Mouse (Mus musculus): ENCODE results near the gene Rnf182. TPM values are rescaled to one million over a fixed set of nuclear protein-coding genes. Genes with fewer than 3 reads are reported as not detected.

Rnf182 gene
- total RNA-seq, 2 experiments from 2014 or later, result 8.1 to 9.9 TPM

DNA sequence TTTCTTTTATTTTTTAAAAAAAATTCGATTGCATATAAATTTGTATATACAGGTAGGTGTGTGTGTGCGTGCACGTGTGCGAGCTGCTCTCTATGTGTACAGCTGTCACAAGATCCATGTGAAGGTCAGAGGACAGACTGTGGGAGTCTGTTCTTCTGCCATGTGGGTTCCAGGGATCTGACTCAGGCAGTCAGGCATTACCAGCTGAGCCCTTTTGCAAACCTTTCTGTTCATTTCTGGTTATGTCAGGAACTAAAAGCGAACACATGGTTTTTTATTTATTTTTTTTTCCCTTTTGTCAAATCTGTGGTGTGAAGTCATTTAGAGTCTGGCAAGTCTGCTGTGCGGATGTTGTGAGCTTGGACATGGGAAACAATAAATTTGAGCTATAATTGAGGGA, 6.7 kb upstream of the Rnf182 start:
- no peak for DNase-seq (ENCODE audit: low spot score in 2 of 2)

GRCm38 (mm10) chr13:43612040-43612439, 3.5 kb upstream of the Rnf182 start:
- DNase-seq (ENCODE audit: low spot score in 2 of 2), result no peak

DNA sequence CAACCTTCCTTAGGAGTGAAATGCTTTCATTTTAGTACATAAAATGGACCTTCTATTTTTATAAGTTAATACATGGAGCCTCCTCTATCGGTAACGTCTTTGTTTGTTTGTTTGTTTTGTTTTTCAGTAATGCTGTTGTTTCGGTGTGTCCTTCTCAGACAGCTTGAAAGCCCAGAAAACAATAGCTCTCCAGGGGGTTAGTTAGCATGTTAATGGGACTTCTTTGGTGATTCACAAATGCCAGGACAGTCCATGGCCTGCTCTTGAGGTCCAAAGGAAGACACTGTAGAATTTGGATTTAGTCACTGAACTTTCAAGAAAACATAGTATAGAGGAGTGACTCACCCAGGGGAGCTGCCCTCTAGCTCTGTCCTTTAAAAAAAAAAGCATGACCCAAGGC, 843 bp upstream of the Rnf182 start:
- DNase-seq (ENCODE audit: low spot score in 2 of 2), result no peak

DNA sequence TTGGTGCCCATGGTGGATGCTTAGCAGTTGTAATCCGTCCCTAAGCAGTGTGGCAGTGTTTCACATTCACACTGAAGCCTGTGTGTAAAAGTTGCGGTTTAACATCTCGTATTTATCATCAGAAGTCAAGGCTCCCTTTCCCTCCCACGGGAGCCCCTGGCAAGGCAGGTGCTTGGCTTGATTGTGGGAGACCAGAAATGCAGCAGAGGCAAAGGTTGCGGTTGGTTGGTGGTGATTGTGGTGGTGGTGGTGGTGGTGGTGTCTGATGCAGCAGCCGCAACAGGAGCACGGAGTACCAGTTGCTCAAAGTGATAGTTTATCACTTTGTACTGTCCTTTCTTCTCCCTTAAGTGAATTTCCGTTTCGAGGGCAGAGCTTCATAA, 325 bp upstream of the Rnf182 start:
- no peak for DNase-seq (ENCODE audit: low spot score in 2 of 2)

DNA sequence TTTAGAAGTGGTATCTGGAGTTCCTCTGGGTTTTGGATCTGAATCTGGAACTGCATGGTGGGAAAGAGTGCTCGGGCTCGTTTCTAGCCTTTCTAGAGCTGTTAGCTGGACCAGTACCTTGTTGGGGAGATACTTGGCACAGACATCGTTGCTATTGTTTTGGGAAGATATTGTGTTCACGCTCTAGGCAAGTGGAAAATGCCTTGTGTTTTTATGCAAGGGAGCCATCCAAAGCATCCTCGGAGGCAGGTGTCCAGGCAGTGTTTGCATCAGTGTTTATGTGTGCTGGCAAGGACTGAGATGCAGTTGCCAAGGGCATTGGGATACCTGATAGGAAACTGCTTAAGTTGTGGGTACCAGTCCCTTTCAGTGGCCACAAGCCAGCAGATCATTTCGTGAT, 1.0 kb downstream of the Rnf182 start:
- DNase-seq (ENCODE audit: low spot score in 2 of 2), result no peak

- no peak for DNase-seq (ENCODE audit: low spot score in 2 of 2)
Measured at GRCm38 (mm10) chr13:43619550-43620175, 4.2 kb downstream of the Rnf182 start.

DNA sequence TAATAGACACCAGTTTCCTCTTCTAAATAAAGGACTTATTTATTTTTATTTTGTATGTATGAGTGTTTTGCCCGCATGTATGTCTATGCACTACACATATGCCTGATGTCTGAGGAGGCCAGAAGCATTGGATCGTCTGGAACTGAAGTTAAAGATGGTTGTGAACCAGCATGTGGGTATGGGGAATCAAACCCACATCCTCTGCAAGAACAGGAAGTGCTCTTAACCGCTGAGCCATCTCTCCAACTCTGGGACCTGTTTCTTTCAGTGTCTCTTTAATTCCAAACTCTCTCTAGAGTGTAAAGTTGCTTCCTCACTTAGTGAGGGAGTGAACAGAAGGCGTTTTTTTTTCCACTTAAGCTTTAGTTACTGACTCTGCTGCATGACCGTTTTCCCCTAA, 12.4 kb downstream of the Rnf182 start:
- DNase-seq (ENCODE audit: low spot score in 2 of 2), result no peak

- no peak for DNase-seq (ENCODE audit: low spot score in 2 of 2)
Measured at GRCm38 (mm10) chr13:43629785-43630184, 14.3 kb downstream of the Rnf182 start.

GRCm38 (mm10) chr13:43631266-43631665, 15.8 kb downstream of the Rnf182 start:
- DNase-seq (ENCODE audit: low spot score in 2 of 2), result no peak

DNA sequence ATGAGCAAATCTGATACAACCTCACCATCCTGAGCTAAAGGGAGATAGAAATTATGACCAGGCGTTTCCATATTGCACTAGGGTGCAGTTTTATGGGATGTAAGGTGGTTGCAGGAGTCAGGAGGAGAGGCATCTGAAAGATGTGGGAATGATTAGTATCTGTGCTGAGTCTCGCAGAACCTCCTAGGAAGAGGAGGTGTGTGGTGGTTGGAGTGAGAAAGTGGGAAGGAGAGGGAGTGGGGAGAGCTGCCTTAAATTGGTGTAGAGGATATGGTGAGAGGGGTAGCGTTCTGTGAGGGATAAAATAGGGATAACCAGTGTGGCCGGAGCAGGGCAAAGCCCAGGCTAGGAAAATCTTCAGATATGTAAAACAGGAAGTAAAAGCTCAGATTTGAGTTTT, 17.5 kb downstream of the Rnf182 start:
- DNase-seq (ENCODE audit: low spot score in 2 of 2), result no peak

GRCm38 (mm10) chr13:43637720-43638119, 22.2 kb downstream of the Rnf182 start:
- DNase-seq (ENCODE audit: low spot score in 2 of 2), result peak; percentile 52 to 53

DNA sequence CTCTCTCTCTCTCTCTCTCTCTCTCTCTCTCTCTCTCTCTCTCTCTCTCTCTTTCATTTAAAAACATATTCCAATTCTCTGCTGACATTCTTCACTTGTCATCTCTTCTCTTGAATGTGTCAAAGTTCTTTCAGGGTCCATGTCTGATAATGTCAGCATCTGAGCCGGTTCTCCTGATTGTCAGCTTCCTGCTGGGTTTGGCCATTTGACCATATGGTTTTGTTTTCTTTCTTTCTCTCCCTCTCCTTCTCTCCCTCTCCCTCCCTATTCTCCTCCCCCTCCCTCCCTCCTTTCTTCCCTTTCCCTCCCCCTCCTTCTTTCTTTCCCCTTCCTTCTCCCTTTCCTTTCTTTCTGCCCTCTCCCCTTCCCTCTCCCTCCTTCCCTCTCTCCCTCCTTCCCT, 29.5 kb downstream of the Rnf182 start:
- DNase-seq (ENCODE audit: low spot score in 2 of 2), result no peak

DNA sequence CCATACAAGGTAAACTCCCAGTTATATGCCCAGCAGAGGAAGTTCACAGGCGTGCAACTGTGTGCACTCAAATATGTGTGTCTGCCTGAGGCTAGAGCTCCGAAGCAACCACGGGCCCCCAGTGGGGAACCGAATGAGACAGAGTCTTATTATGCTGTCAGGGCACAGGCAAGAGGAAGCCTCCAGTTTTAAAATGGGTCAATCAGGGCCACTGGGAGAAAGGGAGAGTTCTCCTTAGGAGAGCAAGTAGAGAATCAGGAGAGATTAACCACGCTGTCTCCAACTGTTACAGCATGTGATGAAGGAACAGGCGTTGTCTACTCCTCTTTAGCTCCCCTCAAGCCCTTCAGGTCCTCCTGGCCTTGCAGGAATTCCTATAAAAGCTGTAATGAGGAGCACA, 33.0 kb downstream of the Rnf182 start:
- no peak for DNase-seq (ENCODE audit: low spot score in 2 of 2)

GRCm38 (mm10) chr13:43651277-43651676, 35.8 kb downstream of the Rnf182 start:
- no peak for DNase-seq (ENCODE audit: low spot score in 2 of 2)

- no peak for DNase-seq (ENCODE audit: low spot score in 2 of 2)
Measured at GRCm38 (mm10) chr13:43654091-43654490, 38.6 kb downstream of the Rnf182 start.

DNA sequence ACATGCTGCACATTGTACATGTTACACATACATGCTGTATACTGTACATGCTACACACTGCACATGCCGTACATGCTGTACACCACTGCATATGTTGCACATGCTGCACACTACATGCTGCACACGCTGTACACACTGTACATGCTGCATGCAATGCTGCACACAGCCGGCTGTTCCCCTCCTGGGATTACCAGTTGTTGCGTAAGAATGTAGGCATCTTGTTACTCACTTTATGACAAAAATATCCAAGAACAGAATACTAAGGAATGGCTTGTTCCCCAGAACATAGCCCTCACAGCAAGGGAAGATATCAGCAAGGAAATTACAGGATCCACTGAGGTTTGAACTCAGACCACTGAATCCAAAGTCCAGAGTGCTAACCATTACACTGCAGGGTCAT, 47.7 kb downstream of the Rnf182 start:
- DNase-seq (ENCODE audit: low spot score in 2 of 2), result peak in 1 of 2 experiments; percentile 5

DNA sequence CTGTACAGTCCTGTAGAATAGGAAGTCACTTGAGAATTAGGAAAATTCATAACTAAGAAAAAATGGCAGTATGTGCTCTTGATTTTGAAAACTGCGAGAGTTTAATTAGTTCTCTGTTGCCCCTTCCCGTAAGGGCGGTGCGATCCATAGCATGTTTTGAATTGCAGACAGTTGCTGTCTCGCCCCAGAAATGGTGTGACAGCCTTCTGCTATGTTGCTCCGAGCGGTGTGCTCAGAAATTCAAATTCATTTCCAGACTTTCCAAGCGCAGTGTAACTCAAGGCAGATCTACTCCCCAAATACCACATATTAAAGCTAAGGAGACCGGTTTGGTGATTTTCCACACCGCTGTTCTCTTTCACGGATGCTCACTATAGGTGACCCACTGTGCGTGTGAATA, 50.6 kb downstream of the Rnf182 start:
- no peak for DNase-seq (ENCODE audit: low spot score in 2 of 2)

DNA sequence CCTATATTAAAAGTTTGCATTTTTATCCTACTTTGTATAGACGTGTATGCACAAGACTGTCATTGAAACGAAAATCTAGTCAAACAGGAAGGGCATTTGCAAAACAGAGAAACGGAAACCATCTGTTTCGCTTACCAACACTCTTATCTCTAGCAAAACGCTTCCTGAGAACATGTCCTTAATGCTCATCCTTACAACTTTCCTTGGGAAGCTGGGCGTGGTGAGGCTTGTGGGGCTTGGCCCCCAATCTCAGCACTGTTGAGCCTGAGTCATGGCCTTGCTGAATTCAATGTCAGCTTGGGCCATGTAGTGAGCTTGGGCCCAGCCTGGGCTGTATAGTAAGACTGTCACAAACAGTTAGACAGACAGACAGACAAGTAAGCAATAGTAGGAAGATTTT, 51.4 kb downstream of the Rnf182 start:
- no peak for DNase-seq (ENCODE audit: low spot score in 2 of 2)

GRCm38 (mm10) chr13:43677159-43677882, 61.8 kb downstream of the Rnf182 start:
- no peak for DNase-seq (ENCODE audit: low spot score in 2 of 2)

- DNase-seq (ENCODE audit: low spot score in 2 of 2), result no peak
Measured at GRCm38 (mm10) chr13:43677883-43678244, 62.4 kb downstream of the Rnf182 start.

DNA sequence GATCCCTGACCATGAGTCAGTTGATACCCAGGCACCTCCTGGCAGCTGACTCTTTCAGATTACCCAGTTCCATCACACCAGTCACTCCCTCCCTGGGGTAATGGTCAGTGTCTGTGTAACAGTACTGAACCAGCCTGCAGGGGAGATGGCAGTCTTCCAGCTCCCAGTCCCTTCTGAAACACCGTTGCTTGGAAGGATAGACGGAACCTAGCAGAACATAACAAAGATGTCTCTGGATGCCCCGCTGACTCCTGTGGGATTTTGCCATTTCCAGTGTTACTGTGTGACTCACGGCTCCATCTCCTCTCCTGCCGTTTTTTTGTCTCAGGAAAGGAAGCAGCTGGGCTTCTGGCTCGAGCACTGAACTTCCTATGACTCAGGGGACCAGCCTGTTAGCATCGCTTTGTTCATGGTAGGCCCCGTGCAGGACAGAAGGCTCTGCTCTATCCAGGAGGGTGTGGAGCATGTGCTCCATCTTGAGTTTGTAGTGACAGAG, 69.0 kb downstream of the Rnf182 start:
- peak; percentile 17 to 25 for DNase-seq (ENCODE audit: low spot score in 2 of 2)

DNA sequence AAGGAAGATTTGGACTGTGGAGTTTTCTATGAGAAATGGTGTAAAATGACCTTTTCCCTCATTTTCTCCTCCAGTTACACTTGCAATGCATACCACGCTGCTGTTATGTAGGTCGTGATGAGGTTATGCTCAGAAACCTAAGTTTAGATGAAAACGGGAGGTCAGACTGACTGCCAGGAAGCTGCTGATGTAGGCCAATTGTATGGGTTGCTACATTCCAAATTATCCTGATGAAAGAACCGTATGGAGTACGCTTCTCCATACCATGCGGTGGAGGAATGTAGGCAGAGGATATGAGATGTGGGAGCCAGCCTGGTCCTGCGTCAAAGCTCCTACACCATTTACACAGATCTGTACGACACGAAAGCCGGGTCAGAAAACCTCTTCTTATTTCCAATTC, 72.6 kb downstream of the Rnf182 start:
- DNase-seq (ENCODE audit: low spot score in 2 of 2), result no peak

DNA sequence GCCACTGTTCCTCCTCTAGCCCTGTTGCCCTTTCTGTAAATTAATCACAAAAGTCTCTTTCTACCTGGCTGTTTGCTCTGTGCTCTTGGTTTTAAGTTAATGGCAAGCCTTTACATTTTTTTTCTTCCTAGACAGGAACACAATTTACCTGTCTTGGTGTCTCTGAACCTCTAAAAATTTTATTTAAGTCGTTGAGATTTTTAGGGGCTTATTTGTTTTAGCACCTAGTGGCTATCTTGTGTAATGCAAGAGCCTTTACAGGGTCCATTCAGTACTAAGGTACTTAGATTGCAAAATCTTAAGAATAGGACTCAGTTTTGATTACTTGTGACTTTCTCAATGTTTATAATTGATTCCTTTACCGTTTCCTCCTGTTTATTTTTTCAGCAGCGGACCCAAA, 76.2 kb downstream of the Rnf182 start:
- DNase-seq (ENCODE audit: low spot score in 2 of 2), result no peak
